Mouse (Mus musculus) frontal cortex, postnatal 10 days (tissue): ENCODE data around the gene Zbtb14.

Experiments
- DNase-seq, 2 experiments: peaks; one replicate each; pipeline ENCODE4 v3.0.0; 2022; ENCODE audit warnings: low spot score in 2 of 2, mixed read lengths in 1 of 2

Gene Zbtb14

GRCm38 (mm10) chr17:69382511-69383100, at the start of gene Zbtb14:
Zbtb14 (plus strand) TSS chr17:69383050.
- DNase-seq: peak; percentile 92 to 95

GRCm38 (mm10) chr17:69346056-69346455, 36.8 kb upstream of the Zbtb14 start:
- DNase-seq: no peak

GRCm38 (mm10) chr17:69349014-69349531, 33.8 kb upstream of the Zbtb14 start:
- peak; percentile 8 to 17 for DNase-seq

DNA sequence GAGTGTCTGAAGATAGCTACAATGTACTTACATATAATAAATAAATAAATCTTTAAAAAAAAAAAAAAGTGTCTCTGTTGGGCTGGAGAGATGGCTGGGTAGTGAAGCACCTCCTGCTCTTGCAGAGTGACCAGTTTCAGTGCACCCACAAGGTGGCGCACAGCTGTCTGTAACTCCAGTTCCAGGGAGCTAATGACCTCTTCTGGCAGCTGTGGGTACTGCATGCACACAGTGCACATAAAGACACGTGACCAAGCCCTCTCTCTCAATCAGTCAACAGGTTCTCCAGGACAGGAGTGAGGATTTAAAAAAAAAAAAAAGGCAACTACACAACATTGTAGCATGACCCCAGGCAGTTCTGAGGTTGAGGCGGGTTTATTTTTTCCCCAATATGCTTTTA, 17.8 kb upstream of the Zbtb14 start:
- no peak for DNase-seq

DNA sequence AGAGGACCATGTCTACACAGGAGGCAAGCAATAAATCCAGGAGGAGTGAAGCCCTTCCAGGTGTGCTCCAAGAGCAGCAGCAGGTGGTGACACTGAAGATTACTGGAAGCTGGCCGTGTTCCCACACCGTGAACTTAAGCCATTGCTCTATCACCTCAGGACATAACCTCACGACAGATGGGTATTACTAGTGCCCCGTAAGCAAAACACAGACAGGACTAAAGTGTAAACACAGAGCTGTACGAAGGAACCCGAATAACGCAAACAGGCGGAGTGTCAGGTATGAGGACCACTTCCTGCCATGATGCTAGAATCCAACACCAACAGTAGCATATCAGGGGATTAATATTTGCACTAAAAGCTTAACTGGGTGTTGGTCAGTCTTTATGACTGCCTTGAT, 2.0 kb upstream of the Zbtb14 start:
- DNase-seq: no peak

- DNase-seq: peak; percentile 71 to 77
Observed at GRCm38 (mm10) chr17:69383201-69383940, 521 bp downstream of the Zbtb14 start.

DNA sequence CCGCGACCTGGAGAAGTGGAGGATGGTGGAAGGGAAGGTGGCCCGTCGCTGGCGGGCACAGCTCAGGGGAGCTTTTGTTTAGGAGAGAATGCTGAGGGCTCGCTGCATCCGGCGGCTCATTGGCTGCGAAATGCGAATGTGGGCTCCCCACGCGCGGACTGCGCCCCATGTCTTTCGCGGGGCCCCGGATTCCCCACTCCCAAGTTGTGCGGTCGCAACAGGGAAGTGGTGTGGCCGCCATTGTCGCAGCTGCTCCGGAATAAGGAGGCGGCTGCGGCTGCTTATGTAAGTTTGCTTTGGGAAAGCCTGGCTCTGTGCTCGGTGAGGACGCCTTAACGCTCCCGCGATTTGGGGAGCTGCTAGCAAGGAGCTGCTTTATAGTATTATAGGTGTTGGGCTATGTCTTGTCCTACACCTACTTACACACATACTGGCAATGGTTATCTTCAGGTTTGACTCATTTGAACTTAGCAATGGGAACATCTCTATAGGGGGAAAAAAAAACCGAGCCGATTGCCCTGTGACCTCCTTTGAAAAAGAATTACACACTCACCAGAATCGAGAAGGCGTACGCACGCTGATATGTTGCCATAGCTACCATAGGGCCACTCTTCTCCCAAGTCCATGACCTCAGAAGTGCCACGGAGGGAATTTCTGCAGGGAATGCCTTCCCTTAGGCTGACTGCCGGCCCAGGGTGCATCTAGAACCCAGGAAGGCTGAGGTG, 1.3 kb downstream of the Zbtb14 start:
- peak; percentile 27 to 37 for DNase-seq

DNA sequence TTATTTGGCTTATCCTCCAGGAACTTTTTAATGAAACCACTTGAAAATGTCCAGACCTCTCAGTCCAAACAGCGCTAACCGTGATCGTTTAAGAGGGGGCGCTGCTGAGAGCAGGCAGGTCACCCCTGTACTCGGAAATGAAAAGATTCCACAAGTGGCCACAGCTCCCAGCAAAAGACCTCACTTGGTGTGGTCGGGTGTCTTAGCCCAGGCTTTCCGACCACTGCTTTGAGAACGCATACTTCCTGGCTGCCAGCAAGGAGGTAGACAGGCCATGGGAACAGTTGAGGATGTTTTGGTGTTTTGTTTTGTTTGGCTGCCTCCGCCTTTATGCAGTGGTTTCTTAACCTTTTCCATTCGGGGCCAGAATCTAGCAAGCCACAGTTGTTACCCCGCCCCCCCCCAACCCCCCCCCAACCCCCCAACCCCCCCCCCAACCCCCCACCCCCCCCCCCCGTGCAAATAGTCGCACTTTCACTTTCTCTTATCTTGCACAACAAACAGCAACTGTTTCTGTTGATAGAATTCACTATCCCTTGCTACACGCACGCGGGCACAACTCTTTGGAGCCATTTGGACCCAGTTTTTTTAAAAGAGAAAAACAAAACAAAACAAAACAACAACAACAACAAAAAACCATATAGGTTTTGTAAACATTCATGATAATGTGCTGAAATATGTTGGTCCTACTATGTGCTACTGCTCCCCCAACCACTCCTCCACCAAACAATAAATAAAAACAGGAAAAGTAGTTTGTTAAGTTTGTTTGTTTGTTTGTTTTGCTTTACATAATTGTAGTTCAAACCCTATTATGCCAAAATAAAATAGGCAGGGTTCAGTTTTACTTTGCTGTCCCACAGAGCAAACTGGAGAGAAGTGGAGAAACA, 13.5 kb downstream of the Zbtb14 start:
- no peak for DNase-seq

- DNase-seq: no peak
Observed at GRCm38 (mm10) chr17:69397163-69397562, 14.3 kb downstream of the Zbtb14 start.

- DNase-seq: no peak
Observed at GRCm38 (mm10) chr17:69398092-69398491, 15.2 kb downstream of the Zbtb14 start.

- DNase-seq: no peak
Observed at GRCm38 (mm10) chr17:69401146-69401545, 18.3 kb downstream of the Zbtb14 start.

- no peak for DNase-seq
Observed at GRCm38 (mm10) chr17:69416163-69416562, 33.3 kb downstream of the Zbtb14 start.

DNA sequence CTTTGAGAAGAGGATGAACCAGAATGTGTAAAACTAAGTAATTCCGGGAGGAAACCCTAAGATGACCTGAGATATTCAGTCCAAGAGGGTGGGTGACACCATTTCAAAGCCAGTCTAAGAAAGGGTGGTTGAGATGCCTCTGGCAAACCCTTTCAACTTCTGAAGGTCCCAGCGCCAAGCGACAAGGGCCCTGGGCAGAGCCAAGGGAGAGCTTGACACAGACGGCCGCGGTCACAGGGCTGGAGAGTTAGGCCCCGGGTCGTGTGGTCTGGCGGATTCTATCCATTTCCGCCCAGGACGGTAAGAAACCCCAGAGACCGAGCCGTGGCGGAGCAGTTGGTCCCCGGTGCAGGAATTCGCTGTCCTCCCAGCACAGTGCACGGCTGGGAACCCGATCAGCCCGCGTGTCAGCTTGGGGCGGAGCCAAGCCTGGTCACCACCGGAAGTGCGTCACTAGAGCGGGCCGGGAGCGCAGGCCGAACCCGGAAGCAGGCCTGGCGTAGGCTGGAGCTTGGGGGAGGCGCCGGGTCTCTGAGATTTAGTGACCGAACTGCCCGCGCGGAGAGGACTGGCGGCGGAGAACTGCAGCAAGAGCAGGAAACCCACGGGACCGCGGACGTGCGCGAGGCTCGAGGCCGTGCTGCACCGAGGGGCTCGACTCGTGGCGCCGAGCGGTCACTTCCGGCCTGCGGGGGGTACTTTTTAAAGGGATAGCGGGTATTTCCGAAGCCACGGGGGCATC, 34.2 kb downstream of the Zbtb14 start:
- DNase-seq: peak; percentile 83 to 94

DNA sequence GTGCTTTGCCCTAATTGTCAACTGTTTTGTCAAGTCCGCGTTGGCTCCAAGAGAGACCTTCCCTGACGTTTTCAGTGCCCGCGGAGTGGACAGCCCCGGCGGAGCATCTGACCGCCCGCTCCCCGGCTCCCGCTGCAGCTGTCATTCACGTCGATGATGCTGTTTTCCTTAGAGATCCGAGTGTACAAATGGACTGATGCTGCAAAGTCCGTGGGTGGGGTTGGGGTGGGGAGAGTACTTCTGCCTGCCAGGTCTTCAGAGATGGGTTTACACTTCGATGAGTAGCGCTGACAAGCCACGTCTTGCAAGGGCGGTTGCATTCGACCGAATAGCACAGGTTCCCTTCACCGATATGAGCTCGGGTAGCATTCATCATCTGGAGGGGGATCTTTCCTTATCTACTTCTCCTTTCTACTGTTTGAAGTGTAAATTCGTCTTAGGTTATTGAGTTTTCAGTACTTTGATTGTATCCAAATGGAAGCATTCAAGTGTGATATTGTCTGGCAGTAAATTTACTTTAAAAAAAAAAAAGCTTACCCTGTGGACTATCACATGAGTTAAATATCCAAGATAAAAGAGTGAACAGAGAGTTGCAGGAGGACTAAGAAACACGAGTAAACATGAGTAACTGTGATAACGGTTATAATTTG, 35.0 kb downstream of the Zbtb14 start:
- DNase-seq: no peak

GRCm38 (mm10) chr17:69421592-69421991, 38.7 kb downstream of the Zbtb14 start:
- no peak for DNase-seq

DNA sequence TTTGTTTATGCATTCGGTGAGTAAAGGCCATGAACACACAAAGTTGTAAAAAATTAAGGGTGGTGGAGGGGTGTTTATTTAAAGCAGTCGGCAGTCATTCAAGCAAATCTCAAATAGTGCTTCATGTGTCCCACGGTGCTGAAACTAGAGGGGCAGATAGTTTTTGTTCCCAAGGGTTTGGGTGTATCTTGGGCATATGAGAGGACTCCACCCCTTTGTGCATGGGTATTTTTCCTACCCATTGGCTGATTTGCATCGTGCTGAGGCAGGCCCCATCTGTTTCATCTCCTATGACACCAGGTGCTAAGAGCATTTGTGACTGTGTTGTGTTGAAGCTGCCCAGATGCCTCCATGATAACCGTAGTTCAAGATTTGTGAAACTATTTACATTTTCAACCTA, 55.0 kb downstream of the Zbtb14 start:
- DNase-seq: no peak

DNA sequence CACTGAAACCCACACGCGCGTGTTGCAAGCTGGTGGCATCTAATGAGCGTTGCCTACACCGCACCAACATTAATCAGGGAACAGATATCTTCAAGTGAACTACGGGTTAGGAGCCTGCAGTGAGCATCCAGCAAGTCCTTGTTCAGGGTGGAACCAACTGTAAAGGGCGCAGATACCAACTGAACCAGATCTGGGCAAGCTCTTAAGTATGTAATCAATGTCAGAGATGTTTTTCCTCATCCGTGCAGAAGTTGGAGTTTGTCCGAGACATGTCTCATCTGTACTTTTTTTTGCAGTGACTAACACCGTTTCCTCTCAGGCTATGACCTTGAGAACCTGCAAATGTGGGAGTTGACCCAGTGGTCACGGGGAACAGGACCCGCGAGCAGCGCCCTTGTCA, 55.6 kb downstream of the Zbtb14 start:
- DNase-seq: no peak

GRCm38 (mm10) chr17:69438990-69439491, 56.2 kb downstream of the Zbtb14 start, which contains the start of gene Akain1:
Akain1 (plus strand) TSS chr17:69439326.
- peak in 1 of 2 experiments; percentile 42 for DNase-seq

- peak; percentile 5 to 13 for DNase-seq
Observed at GRCm38 (mm10) chr17:69439571-69440480, 57.0 kb downstream of the Zbtb14 start.
